Comparison of ENCODE assay signal across 8 mouse cellular contexts in the genomic region with DNA sequence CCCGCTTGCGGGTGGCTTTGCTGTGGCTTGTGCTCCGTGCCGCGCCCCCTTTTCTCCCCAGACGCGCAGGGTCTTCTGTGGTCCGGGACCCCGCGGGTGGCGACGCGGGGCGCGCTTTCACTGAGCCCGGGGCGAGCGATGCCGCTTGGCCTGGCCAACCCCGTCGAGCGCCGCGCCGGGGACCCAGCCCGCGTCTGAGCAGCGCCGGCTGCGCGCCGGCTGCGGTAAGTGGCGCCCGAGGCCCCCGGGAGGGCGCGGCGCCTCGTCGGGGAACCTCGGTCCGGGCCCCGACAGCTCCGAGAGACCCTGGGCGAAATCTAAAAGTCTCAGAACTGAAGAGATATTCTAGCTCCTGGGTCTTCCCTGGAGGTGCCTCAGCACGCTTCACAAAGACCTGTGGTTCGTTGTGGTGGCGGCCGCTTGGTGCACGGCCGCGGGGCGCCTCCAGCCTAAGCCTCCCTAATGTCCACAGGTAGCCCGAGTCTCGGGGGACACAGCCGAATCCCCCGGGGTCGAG. TPM values are rescaled to one million over a fixed set of nuclear protein-coding genes. Genes with fewer than 3 reads are reported as not detected.
DNase-seq lines count a peak whose midpoint lies in the region; ATAC-seq and TF ChIP-seq lines count a peak whose summit lies in the region.

No protein-coding gene starts in this region.

- H3K9me3 ChIP-seq in intestine, embryonic 14.5 days (ENCODE audit: control insufficient read depth, low read length), result no peaks in the 10 kb centered on the region
- H3K9me3 ChIP-seq in neural tube, embryonic 12.5 days, result no peaks in the 10 kb centered on the region

- peaks cover 15% of the 10 kb centered on the region for H3K4me1 ChIP-seq in thymus, adult 2 months (replicated peaks; ENCODE audit: control insufficient read depth, insufficient read depth, low read length)
- peaks cover 13% of the 10 kb centered on the region for H3K4me1 ChIP-seq in intestine, embryonic 14.5 days (replicated peaks; ENCODE audit: control insufficient read depth, insufficient read depth, low read length)
- peaks cover 21% of the 10 kb centered on the region for H3K4me1 ChIP-seq in neural tube, embryonic 12.5 days

- DNase-seq in embryo, embryonic 10.5 days (ENCODE audit: low spot score), result peak; percentile 32
- DNase-seq in embryo, embryonic 10 days (ENCODE audit: low spot score), result no peak
- DNase-seq in thymus, adult 2 months, result no peak
- no peak for DNase-seq in thymus, postnatal 25 days
- DNase-seq in intestine, embryonic 14.5 days (ENCODE audit: low spot score), result peak; percentile 63
- no peak for DNase-seq in right cerebral cortex, postnatal 4 days
- DNase-seq in layer of hippocampus, adult 9-10 months (ENCODE audit: low spot score), result no peak

- no peaks in the 10 kb centered on the region; the same call in 1 of the 2 replicates for H3K27me3 ChIP-seq in thymus, adult 2 months (ENCODE audit: control insufficient read depth, insufficient read depth, low read length)
- H3K27me3 ChIP-seq in intestine, embryonic 14.5 days (replicated peaks; ENCODE audit: control insufficient read depth, insufficient read depth, low read length), result peaks cover 39% of the 10 kb centered on the region
- peaks cover 26% of the 10 kb centered on the region for H3K27me3 ChIP-seq in neural tube, embryonic 12.5 days (replicated peaks)

- H3K27ac ChIP-seq in thymus, adult 2 months (ENCODE audit: control insufficient read depth, insufficient read depth, low read length), result no peak overlapping the region
- no peak overlapping the region for H3K27ac ChIP-seq in intestine, embryonic 14.5 days (ENCODE audit: low read depth)
- no peak overlapping the region for H3K27ac ChIP-seq in neural tube, embryonic 12.5 days

- peak overlapping the region; percentile 29 for H3K9ac ChIP-seq in intestine, embryonic 14.5 days (ENCODE audit: low read length)
- peak overlapping the region; percentile 55 for H3K9ac ChIP-seq in neural tube, embryonic 12.5 days

- peak; percentile 68 for ATAC-seq in intestine, embryonic 14.5 days (replicated peaks; ENCODE audit: low FRiP score, low TSS enrichment, low read depth)
- ATAC-seq in neural tube, embryonic 12.5 days (ENCODE audit: low FRiP score, low read depth), result peak; percentile 74

- 2% methylated on average over 59 of the region's 59 CpGs for WGBS in thymus, adult 2 months
- WGBS in intestine, embryonic 14.5 days, result under 1% methylated on average over 43 of the region's 59 CpGs
- under 1% methylated on average over 59 of the region's 59 CpGs for WGBS in neural tube, embryonic 12.5 days

- no peak for TF ChIP-seq CTCF in thymus, adult 2 months (IDR thresholded peaks at IDR 0.05; ENCODE audit: borderline replicate concordance, control insufficient read depth, extremely low read depth, insufficient read depth, low read length, poor library complexity)

- no peak for TF ChIP-seq POLR2A in thymus, adult 2 months (IDR thresholded peaks at IDR 0.05; ENCODE audit: control insufficient read depth, extremely low read depth, insufficient read depth, low read length, poor library complexity)

- H3K4me2 ChIP-seq in intestine, embryonic 14.5 days (ENCODE audit: low read length), result peak overlapping the region; percentile 98
- H3K4me2 ChIP-seq in neural tube, embryonic 12.5 days (replicated peaks), result peak overlapping the region; percentile 97

- peak overlapping the region; percentile 27 for H3K4me3 ChIP-seq in thymus, adult 2 months (ENCODE audit: control insufficient read depth, insufficient read depth, low read length)
- H3K4me3 ChIP-seq in intestine, embryonic 14.5 days (ENCODE audit: low read depth, low read length), result peak overlapping the region; percentile 55
- peak overlapping the region; percentile 55 for H3K4me3 ChIP-seq in neural tube, embryonic 12.5 days

- no peaks in the 10 kb centered on the region for H3K36me3 ChIP-seq in thymus, adult 2 months (ENCODE audit: control insufficient read depth, insufficient read depth, low read length)
- H3K36me3 ChIP-seq in intestine, embryonic 14.5 days (ENCODE audit: control insufficient read depth, insufficient read depth, low read length), result no peaks in the 10 kb centered on the region
- no peaks in the 10 kb centered on the region for H3K36me3 ChIP-seq in neural tube, embryonic 12.5 days

RNA-seq across cellular contexts. Expression of a gene that starts 0.6 kb away (rescaled TPM):
- 1.1 and 1.6 TPM in 2 replicates for polyA plus RNA-seq in thymus, adult 2 months (2012; rRNA removed)
- 2.0 and 2.5 TPM in 2 replicates for polyA plus RNA-seq in intestine, embryonic 14.5 days (2014; fragmentation: Nextera tagmentation; extraction: Ambion mirVana)
- 6.4 and 6.8 TPM in 2 replicates for polyA plus RNA-seq in neural tube, embryonic 12.5 days (2016; fragmentation: Nextera tagmentation; extraction: Ambion mirVana)

Comparison
In these comparisons a context has a peak if more than half of its experiments do, and no peak if none do; other contexts are left out.
1. DNase-seq: peak in embryo, embryonic 10.5 days (single experiment) and intestine, embryonic 14.5 days (single experiment); none in embryo, embryonic 10 days (single experiment), thymus, adult 2 months (single experiment), thymus, postnatal 25 days (single experiment), right cerebral cortex, postnatal 4 days (single experiment) and layer of hippocampus, adult 9-10 months (single experiment).
2. Peak in every context shown above with its lines, with median percentiles within 50 percentile points of each other: H3K4me3 ChIP-seq.